Mouse (Mus musculus): ENCODE results near the gene Rcan2.
A peak's percentile ranks its signal among the peaks of the same experiment; 100 is the strongest.

The Rcan2 gene

DNA sequence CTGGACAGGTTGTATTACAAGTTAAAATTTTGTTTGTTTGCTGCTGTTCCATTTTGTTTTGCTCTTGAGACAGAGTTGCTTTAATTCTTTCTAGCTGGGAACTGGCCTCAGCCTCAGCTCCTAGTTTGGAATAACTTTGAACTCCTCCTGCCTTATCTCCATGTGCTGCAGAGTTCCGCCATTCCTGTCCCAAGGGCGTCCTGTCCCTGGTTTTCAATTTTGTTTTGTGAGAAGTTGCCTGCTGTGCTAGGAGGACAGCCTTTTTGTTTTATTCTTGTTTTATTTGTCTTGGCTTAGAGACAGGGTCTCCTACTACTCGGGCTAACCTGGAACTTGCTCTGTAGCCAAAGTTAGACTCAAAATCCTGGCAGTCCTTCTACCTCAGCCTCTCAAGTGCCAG is 26.1 kb downstream of the Rcan2 start:
- DNase-seq, result no peak

DNA sequence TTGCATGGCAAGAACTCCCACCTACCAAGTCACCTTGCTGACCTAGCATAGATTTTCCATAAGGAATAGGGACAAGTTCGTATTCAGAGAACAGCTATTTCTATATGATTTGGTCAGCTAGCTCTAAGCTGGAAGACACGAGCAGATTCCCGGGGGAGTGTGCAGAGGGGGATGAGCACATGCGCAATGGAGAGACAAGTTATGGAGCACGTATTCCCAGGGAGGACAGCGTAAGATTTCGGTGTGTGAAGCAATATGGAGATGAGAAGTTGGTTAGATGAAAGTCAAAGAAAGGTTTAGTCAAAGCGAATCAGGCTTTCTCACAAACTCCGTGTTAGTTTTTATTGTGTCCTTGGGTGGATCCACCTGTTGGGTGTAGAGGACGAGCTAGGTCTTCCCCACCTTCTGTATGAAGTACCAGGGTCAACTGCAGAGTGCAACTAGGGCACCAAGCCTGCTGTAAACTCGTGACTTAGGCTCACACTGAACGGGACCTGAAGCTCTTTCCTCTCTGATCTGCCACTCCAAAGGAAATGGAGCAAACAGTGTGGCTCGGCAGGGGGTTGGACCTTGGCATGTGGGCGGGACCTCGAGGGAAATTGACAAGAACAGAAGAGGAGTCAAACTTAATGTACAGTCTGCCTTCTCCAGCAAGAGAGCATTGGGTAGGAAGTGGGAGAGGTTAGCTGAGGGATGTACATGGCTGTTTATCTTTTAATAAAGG is 31.4 kb downstream of the Rcan2 start:
- no peak for DNase-seq

DNA sequence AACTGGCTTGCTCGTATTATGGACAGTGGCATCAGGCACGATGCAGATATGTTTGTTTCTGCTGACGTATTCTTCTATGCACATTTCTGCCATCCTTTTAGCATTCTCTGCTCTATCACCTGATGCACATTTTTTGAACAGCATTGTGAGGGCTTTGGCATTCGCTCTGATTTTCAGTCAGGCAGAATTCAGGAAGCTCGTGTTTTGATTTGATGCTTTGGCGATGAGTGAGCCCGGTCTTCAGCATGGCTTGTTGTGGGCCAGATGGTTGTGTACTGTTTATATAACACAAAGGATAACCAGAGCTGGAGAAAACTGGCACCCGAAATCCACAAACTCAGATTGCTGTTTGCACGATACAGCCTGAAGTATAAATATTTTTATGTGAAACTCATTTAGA is 39.1 kb downstream of the Rcan2 start:
- no peak for DNase-seq

DNA sequence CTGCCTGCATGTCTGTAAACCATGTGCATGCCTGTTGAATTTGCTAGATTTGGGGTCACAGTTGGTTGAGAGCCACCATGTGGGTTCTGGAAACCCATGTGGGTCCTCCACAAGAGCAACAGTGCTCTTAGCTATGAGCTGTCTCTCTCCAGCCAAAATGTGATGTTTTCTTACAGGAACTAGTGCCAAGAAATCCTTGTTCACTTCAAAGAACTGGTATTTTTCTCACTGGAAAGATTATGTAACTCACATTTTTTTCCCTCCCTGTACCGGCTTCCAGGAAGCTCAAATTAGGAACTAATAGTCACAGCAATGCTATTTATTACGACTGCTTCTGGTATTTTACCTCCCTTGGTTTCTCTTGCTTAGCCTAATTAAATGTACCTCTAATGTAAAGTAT is 45.6 kb downstream of the Rcan2 start:
- DNase-seq, result no peak

DNA sequence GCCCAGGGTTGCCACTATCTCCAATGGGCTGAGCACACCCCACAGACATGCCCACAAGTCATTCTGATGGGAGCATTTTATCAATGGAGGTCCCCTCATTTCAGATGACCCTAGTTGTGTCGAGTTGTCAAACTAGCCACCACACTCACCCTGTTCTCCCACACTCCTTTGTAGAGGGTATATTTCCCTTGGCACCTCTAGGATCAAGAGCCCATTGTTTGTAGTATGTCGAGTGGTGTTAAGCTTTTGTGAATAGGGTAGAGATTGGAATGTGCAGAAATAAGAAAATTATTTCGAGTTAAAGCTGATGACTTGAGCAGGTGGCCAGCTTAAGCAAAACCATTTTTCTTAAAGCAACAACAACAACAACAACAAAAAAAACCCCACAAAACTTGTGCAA is 47.8 kb downstream of the Rcan2 start:
- no peak for DNase-seq

DNA sequence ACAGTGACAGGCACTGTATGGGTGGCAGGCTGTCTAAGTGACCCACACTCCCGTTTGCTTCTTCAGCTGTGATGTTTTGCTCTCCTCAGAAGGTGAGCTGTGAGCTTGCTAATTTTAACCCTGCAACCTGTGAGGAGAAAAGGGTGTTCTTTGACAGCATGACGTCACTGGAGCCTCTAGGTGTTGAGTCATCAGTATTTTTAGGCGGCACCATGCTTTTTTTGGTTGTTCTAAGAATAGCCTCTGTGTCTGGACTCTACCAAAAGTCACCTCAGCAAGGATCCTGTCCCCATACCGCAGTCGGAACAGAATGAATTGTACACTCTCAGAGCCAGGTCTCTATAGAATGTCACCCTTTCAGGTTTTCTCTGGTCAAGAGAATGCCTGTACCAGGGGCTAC is 54.0 kb downstream of the Rcan2 start:
- no peak for DNase-seq

DNA sequence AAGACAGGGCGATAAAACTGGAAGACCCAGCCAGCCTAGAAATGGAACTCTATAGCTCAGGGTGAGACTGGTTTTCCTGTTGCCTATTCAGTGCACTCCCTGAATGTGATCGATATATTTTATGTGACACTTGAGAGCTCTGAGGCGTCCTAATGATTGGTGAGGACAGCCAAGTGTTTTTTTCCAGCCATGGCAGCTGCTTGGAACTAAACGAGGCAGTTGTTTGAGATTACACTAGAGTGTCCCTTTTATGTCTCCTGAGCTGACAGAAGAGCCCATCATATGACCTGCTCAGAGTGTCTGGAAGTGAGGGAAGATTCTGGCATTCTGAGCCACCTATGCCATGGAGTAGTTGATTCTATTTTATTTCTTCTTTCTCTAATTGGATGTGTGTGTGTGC is 54.9 kb downstream of the Rcan2 start:
- no peak for DNase-seq

DNA sequence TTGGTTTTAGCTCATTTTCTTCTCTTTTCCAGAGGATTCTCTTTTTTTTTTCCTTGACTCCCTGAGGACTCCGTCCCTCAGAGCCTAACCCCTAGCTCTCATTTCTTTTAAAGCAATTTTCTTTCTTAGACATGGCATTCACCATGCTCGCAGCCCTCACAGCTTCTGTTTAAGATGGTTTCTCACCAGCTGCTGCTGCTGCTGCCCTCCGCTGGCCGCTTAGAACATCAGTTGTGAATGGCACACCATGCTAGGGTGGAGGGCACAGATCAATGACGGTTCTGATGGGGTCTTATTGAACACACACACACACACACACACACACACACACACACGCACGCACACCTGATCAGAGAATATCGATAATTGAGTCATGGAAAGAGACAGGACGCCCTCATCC is 67.7 kb downstream of the Rcan2 start:
- DNase-seq, result no peak

DNA sequence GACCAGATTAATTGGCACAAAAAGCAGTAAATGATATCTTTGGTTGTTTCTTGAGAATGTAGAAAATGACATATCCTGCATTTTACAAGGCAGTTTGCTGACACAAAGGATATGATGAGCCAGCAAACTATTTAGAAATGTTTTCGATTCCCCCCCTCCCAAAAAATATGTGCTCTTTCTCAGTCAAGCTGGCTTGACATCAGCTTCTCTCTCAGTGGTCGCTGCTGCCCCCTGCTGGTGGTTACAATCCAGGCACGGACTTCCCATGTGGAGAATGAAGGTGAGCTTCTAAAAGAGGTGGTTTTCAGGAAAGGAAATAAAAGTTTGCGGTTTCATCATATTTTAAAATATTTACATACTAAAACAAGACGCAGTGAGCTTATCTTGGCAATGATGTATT is 68.5 kb downstream of the Rcan2 start:
- DNase-seq, result peak; percentile 1 to 10

DNA sequence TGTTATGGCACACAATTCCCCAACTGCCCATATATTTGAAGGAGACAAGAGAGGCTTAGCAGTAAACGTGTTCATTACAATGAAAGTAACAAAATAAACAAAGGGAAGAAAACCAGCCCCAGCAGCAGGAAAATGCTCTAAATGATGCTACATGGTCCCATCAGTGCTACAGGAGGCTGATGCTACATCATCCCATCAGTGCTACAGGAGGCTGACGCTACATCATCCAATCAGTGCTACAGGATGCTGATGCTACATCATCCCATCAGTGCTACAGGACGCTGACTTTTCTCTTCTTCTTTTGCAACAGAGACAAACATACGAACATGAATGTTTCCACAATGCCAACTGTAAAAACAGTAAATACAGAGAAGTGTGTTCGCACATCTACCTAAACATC is 73.3 kb downstream of the Rcan2 start:
- DNase-seq, result no peak

DNA sequence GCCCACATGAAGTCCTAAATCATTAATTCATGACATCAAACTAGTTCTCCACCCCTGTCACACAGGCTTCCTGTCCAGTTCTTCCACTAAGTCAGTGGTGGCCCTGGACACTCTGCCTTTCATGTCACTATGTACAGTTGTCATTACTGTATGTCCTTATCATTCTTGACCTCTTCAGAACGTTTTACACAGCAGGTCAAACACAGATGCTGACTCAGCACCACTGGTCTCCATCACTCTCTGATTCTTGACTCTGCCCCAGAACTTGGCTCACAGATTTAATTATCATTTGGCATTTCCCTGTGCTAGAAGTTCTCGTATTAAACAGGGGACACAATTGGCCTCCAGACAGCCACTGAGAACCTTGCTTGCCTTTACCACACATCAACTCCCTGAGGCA is 76.3 kb downstream of the Rcan2 start:
- no peak for DNase-seq

DNA sequence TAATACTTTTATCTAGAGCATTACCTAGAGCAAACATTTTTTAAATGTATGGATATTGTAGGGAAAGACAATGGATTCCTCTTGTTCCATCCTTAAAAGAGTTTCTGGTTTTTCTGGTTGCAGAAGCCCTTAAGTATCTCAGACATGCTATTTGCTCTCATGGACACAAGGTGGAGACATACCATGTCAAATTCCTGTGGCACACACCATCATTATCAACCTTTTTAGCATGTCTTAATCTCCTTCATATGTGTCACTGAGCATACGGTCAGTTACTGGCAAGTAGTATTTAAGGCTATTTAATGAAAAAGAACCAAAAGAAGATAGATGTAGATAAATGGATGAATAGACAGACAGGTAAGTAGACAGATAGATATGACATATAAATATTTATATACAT is 81.9 kb downstream of the Rcan2 start:
- no peak for DNase-seq

DNA sequence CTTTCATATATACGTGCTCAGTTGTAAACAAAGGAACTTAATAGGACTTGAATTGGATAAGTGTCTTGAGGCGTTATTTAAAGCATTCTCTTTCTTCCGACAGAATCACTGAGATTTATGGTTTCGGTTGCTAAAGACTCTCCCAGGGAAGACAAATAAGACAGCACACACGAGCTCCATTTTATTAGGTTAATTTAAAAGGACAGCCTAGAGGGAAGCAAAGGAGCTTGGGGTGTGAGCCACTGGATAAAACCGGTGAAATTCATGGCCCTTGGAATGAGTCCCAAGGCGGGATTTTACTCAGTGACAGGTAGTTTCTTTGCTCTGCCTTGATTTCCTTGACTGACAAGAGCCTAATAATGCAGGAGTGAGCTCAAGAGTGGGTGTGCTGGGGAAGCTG is 85.1 kb downstream of the Rcan2 start:
- no peak for DNase-seq

DNA sequence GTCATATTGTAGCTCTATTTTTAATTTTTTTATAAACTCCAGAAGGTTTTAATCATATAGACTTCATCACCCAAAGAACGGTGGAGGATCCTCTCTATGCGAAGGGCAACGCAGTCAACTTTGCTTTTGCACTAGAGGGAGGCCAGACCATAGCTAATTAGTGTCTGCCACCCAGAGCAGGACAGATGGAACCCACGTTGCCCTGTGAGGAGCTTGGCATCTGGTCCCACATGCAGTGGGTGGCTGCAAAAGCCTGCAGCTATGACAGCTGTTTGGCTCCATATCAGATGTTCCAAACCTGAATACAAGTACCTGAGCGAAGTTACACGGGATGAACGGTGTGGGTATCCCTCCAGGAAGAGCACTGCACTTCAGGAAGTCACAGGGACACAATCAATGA is 86.8 kb downstream of the Rcan2 start:
- DNase-seq, result no peak

DNA sequence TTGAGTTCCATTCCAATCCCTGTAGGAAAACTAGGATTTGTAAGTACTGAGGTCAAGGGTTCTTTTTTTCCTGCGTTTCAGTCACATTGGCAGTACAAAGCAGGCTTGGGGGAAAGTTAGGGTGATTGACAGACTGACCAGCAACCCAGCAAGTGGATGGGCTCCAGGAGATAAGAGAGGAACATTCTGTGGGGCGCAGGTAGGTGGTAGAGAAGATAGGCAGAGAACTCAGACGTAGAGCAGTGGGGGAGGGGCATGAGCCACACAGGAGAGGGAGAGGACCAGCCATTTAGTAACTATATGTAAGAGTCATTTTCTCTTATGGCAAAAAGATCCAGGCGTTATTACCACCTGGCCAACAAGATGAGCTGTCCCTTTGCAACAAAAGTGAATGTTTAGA is 96.2 kb downstream of the Rcan2 start:
- no peak for DNase-seq

DNA sequence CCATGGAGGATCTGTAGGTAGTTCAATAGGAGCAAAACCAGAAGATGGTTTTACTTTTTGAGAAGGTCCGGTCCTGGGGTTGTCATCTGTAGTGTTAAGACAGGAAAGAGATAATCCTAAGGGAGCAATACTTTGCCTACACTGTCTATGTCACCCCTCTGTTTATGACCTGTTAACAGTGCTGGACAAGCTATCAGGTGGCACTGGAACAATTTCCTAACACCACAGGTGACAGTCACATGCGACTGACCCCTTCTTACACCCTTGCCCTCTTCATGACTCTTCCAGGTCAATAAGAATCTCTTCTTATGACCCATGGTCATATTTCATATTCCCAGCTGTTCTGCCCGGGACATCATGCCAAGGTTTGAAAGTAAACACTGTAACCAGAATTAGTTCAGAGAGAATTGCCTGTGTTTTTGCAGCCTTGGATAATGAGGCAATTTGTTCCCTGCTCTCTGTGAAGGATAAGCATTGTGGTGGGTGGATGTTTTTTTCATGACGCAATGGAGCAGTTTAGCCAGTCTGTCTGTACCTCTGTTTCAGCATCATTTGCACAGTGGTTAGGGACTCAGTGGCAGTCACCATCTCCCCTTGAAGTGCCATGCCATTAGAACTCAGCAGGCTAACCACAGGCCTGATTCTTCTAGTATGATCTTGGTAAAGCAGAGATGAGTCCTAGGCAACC is 98.4 kb downstream of the Rcan2 start:
- DNase-seq, result no peak

DNA sequence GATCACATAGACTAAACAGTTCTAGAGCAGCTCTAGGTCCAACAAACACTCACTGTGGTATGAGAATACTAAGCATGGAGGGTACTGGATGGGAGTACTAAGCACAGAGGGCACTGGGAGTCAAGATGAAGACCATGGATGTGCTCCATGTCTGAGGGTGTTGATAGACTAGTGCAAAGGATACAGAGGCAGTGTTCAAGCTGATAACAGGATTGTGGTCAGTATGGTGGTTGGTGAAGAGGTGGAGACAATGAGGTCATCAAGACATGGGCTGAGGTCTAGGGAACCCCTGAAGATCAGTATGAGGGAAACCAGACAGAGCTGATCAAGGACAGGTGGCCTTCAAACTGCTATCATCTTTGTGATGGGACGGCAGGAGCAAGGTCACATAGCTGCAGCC is 99.0 kb downstream of the Rcan2 start:
- DNase-seq, result no peak

DNA sequence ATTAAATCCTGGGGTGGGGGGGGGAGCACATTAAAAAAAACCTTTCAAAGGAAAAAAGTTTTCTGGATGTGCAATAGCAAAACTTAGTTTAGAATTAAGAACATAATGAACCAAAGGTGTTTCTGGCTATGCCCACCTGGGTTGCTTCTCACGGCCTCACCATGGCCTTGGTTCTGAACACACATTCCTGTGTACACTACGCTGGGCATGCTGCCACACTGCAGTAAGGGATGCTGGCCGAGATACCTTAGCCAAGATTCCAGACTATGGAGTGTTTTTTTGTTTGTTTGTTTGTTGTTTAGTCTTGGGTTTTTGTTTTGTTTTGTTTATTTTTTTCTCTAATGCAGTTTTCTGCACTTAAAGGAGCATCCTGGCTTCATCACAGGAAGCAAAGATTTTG is 100.3 kb downstream of the Rcan2 start:
- no peak for DNase-seq

DNA sequence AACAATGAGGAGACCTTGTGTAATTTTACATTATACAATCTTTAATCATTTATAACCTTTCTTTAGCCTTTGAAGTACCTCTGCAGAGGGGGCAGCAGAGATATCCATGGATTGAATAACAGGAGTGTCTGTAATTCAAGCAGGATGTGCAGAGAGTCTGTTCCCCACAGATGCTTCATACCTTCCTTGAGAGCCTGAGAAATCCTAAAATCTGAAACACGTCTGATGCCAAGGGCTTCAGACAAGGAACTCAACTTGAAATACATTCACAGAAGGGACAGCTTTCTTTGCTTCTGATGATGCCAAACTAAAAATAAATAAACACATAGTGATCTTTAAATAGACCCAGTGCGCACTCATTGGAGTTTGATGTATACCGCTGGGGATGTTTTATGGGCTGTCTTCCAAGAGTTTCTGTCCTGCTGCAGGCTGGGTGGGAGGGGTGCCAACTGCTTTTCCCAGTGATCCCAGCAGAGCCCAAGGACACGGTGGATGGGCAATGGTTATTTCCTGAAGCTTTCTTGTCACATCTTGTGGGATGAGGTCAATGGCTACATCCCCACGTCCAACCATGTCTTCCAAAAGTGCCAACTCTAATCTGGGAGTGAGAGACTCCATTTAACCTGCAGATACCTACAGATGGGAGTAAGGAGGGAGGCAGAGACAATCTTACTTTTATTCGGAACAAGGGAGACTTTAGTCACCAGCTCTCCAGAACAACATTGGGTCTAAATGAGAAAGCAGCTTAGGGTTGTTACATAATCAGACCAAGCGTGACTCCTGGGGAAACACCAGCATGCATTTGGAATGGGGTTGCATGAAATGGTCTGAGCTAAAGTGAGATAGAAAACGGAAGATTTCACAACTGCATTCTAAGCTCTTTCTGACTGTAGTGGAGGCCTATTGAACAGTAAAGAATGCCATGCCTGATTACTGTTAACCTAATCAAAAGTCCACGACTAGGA is 102.9 kb downstream of the Rcan2 start:
- no peak for DNase-seq

DNA sequence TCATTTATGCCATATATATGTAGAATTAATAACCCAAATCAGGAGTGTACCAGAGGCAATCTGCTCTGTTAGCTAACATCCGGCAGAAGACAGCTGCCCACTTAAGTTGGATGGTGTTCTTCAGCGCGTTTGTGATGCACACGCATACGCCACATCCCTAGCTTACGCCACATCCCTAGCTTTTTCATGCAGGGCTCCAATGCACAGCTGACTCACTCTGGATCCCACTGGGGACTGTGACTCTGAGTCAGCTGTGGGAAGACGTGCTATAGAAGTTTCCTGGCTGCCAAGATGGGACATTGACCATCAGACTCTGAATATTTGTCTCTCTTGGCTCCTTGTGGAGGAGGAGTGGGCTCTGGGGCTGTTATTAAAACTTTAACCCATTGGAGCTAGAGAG is 103.7 kb downstream of the Rcan2 start:
- DNase-seq, result no peak

DNA sequence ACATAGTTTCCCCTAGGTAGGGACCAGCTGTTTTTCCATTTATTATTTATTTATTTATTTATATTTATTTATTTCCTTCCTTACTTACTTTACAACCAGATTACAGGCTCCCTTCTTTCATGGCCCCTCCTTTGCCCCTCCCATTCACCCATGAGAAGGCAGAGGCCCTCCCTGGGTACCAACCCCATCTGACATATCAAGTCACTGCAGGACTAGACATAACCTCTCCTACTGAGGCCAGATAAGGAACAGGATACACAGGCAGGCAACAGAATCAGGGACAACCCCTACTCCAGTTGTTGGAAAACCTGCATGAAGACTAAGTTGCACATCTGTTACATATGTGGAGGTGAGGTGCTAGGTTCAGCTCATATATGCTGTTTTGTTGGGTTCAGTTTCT is 105.6 kb downstream of the Rcan2 start:
- DNase-seq, result no peak

DNA sequence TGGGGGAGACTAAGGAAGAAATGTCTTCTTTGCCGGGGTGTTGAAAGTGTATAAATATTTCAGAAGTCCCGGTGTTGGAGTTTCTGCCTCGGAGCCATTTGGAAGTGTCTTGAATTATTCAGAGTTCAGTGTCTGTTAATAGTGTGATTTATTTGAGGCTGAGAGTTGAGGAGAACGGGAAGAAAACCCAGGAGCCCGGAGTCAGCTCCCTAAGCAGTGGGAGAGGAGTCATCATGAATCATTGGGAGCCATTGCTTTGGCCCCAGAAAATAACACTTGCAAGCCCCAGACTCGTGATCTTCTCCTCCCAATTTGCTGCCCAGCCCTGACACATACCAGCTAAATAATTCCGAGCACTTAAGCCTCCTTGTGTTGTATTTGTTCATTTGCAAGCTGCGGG is 115.0 kb downstream of the Rcan2 start:
- no peak for DNase-seq

DNA sequence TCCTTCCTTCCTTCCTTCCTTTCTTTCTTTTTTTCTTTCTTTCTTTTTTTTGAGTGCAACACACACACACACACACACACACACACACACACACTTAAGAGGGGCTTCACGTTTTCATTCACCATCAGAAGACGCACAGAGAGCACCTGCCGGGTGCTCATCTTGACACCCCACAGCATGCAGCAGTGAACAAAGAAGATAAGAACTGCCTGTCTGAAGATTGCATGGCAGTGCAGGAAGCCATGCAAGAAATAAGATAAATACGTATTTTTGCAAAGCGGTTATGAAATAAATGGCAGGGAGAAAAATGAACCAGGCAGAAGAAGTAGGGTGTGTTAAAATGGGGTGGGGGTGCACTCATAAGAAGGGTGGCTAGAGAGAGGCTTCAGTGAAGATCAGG is 116.0 kb downstream of the Rcan2 start:
- DNase-seq, result no peak

DNA sequence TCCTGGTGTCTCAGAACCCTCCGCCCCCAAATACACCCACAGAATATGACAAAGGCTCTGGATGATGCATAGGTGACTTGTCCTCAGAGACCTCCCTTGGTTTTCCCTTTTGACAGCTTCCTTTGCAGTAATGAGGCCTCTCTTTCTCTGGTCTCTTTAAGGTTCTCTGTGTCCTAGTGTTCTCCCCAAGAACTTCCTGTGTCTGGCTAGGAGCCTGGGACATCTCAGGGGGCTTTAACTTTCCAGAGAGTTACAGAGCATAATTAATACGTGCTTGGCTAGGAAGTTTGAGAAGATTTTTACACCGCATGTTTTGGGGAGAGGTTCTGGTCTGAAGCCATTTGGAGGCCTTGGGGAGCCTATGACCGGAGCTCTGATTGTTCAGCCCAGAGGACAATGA is 128.7 kb downstream of the Rcan2 start:
- no peak for DNase-seq
